ENCODE assay signal across 24 mouse cellular contexts in the genomic region with DNA sequence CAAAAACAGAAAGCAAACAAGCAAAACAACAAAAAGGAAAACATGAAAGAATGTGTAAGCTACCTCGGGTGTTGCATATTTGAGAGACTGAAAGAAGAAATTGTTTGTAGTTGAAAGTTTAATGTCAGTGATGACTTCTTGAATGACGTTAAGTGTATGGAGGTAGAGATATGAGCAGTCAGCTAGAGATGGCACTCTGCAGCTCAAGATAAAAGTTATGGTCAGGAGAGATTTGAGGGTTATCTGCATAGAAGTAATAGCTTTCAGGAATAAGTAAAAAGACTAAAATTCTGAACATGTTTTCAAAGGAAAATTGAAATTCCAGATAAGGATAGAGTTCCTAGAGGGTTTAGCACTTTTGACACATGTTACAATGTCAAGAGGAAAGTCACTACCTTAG.
A peak's percentile ranks its signal among the peaks of the same experiment; 100 is the strongest.
DNase-seq lines count a peak whose midpoint lies in the region; ATAC-seq and TF ChIP-seq lines count a peak whose summit lies in the region.
"Had no signal": no experiment of that assay in that cellular context is flagged by ENCODE, and none has a peak within 500 bp of the region (broad histone marks: within the 10 kb centered on the region; RNA-seq: fewer than 3 reads in every experiment).

No protein-coding gene starts in this region.

- TF ChIP-seq EP300 in liver, embryonic 14.5 days (IDR thresholded peaks at IDR 0.05; ENCODE audit: low read depth): peak; percentile 30; the same call in 1 of the 2 replicates
- peak; percentile 96 for TF ChIP-seq EP300 in MEL (IDR thresholded peaks at IDR 0.05; ENCODE audit: low read depth in 1 of 2, low read length in 2 of 2)

- no peaks in the 10 kb centered on the region for H3K79me2 ChIP-seq in MEL (ENCODE audit: control insufficient read depth, insufficient read depth, low read length, poor library complexity)

- no peaks in the 10 kb centered on the region for H3K4me1 ChIP-seq in liver, embryonic 14.5 days (replicated peaks; ENCODE audit: control insufficient read depth in 2 of 2, insufficient read depth in 2 of 2, low read length in 1 of 2)
- no peaks in the 10 kb centered on the region for H3K4me1 ChIP-seq in liver, embryonic 11.5 days (replicated peaks; ENCODE audit: control insufficient read depth, insufficient read depth, low read length)
- peaks cover 4 to 9% of the 10 kb centered on the region in 2 experiments; a peak in 2 of 4 replicates for H3K4me1 ChIP-seq in MEL (ENCODE audit: control insufficient read depth in 1 of 2, insufficient read depth in 2 of 2, low read length in 2 of 2)
- H3K4me1 ChIP-seq: forebrain, embryonic 12.5 days; forebrain, embryonic 15.5 days; hindbrain, embryonic 12.5 days; hindbrain, embryonic 15.5 days had no signal

- no peak overlapping the region for H3K4me3 ChIP-seq in liver, embryonic 14.5 days (ENCODE audit: insufficient read depth in 1 of 2, low read depth in 2 of 2, low read length in 2 of 2)
- H3K4me3 ChIP-seq in liver, embryonic 11.5 days (ENCODE audit: low read depth, low read length): no peak overlapping the region
- H3K4me3 ChIP-seq in MEL (ENCODE audit: control insufficient read depth in 1 of 2, insufficient read depth in 1 of 2, low read depth in 2 of 2, low read length in 2 of 2): peak overlapping the region in 1 of 2 experiments; percentile 47; a peak in 2 of 4 replicates
- H3K4me3 ChIP-seq: forebrain, embryonic 12.5 days; forebrain, embryonic 15.5 days; gastrocnemius, adult 2 months; hindbrain, embryonic 12.5 days; hindbrain, embryonic 15.5 days had no signal

- H3K36me3 ChIP-seq in liver, embryonic 14.5 days (replicated peaks; ENCODE audit: control insufficient read depth, insufficient read depth, low read depth): no peaks in the 10 kb centered on the region
- no peaks in the 10 kb centered on the region for H3K36me3 ChIP-seq in liver, embryonic 11.5 days (ENCODE audit: control insufficient read depth, insufficient read depth, low read length)
- H3K36me3 ChIP-seq in MEL (ENCODE audit: control insufficient read depth in 1 of 2, insufficient read depth in 2 of 2, low read length in 2 of 2): peaks cover 0 to 12% of the 10 kb centered on the region in 2 experiments; a peak in 2 of 4 replicates
- H3K36me3 ChIP-seq: forebrain, embryonic 12.5 days; forebrain, embryonic 15.5 days; hindbrain, embryonic 12.5 days; hindbrain, embryonic 15.5 days had no signal

- no peaks in the 10 kb centered on the region for H3K27me3 ChIP-seq in liver, embryonic 14.5 days (ENCODE audit: control insufficient read depth, insufficient read depth, low read length)
- no peaks in the 10 kb centered on the region for H3K27me3 ChIP-seq in liver, embryonic 11.5 days (replicated peaks; ENCODE audit: control insufficient read depth, insufficient read depth, low read length)
- no peaks in the 10 kb centered on the region for H3K27me3 ChIP-seq in MEL (ENCODE audit: control insufficient read depth in 1 of 2, insufficient read depth in 2 of 2, low read length in 2 of 2)
- H3K27me3 ChIP-seq: CH12.LX; forebrain, embryonic 12.5 days; forebrain, embryonic 15.5 days; hindbrain, embryonic 12.5 days; hindbrain, embryonic 15.5 days had no signal

- no peak overlapping the region for H3K9ac ChIP-seq in liver, embryonic 14.5 days (replicated peaks)
- H3K9ac ChIP-seq in liver, embryonic 11.5 days (ENCODE audit: low read depth, low read length): no peak overlapping the region
- no peak overlapping the region for H3K9ac ChIP-seq in MEL (ENCODE audit: control insufficient read depth, low read depth, low read length, poor library complexity, severe bottlenecking)
- H3K9ac ChIP-seq: forebrain, embryonic 12.5 days; forebrain, embryonic 15.5 days; hindbrain, embryonic 12.5 days; hindbrain, embryonic 15.5 days had no signal

- no peak for TF ChIP-seq CTCF in liver, embryonic 14.5 days (IDR thresholded peaks at IDR 0.05; ENCODE audit: low read depth)
- no peak for TF ChIP-seq CTCF in MEL (IDR thresholded peaks at IDR 0.05 in 2 of 3, conservative IDR thresholded peaks at IDR 0.05 in 1 of 3; ENCODE audit: control insufficient read depth in 1 of 3, insufficient read depth in 1 of 3, low read depth in 2 of 3, low read length in 3 of 3, poor library complexity in 1 of 3, severe bottlenecking in 1 of 3)

- H3K27ac ChIP-seq in liver, embryonic 14.5 days: no peak overlapping the region
- no peak overlapping the region for H3K27ac ChIP-seq in liver, embryonic 11.5 days (ENCODE audit: low read depth, low read length)
- H3K27ac ChIP-seq in MEL (ENCODE audit: control insufficient read depth, low read depth, low read length): no peak overlapping the region
- H3K27ac ChIP-seq: forebrain, embryonic 12.5 days; forebrain, embryonic 15.5 days; gastrocnemius, adult 2 months; hindbrain, embryonic 12.5 days; hindbrain, embryonic 15.5 days had no signal

- no peaks in the 10 kb centered on the region for H3K9me3 ChIP-seq in liver, embryonic 14.5 days (ENCODE audit: control insufficient read depth, low read length)
- no peaks in the 10 kb centered on the region for H3K9me3 ChIP-seq in liver, embryonic 11.5 days (ENCODE audit: control insufficient read depth, low read length)
- no peaks in the 10 kb centered on the region; the same call in 1 of the 2 replicates for H3K9me3 ChIP-seq in MEL (replicated peaks; ENCODE audit: insufficient read depth, low read length)
- H3K9me3 ChIP-seq: forebrain, embryonic 12.5 days; forebrain, embryonic 15.5 days; hindbrain, embryonic 12.5 days; hindbrain, embryonic 15.5 days had no signal

- 26% methylated on average over 2 of the region's 2 CpGs for WGBS in liver, embryonic 14.5 days (ENCODE audit: insufficient replicate concordance)
- WGBS in liver, embryonic 11.5 days: 62% methylated on average over 2 of the region's 2 CpGs

- TF ChIP-seq POLR2A in MEL (IDR thresholded peaks at IDR 0.05; ENCODE audit: control insufficient read depth in 1 of 2, insufficient read depth in 1 of 2, low read depth in 1 of 2, low read length in 2 of 2, poor library complexity in 1 of 2): no peak

- peak; percentile 41; the same call in 1 of the 2 replicates for ATAC-seq in liver, embryonic 14.5 days (ENCODE audit: insufficient read depth)
- no peak; the same call in 1 of the 2 replicates for ATAC-seq in liver, embryonic 11.5 days (replicated peaks; ENCODE audit: low FRiP score)
- peak; percentile 55 for ATAC-seq in erythroblast, adult 5-6 weeks (replicated peaks; ENCODE audit: low FRiP score, poor library complexity, severe bottlenecking)
- ATAC-seq in megakaryocyte progenitor cell, adult 5-6 weeks (replicated peaks; ENCODE audit: poor library complexity): peak; percentile 72
- ATAC-seq: activated CD4-positive, CD25-positive, alpha-beta regulatory T cell, adult 4 months; forebrain, embryonic 15.5 days had no signal

- DNase-seq in liver, embryonic 14.5 days (ENCODE audit: low read depth in 3 of 3, low spot score in 3 of 3): peak in 2 of 3 experiments; percentile 4 to 5
- DNase-seq in liver, embryonic 11.5 days (ENCODE audit: low spot score): no peak
- DNase-seq in MEL (ENCODE audit: low read depth, low spot score): peak; percentile 60
- DNase-seq in lung, postnatal 25 days (ENCODE audit: low spot score): no peak
- DNase-seq in right cerebral cortex, postnatal 10 days (ENCODE audit: low spot score in 2 of 2): no peak
- DNase-seq in ovary, postnatal 14 days (ENCODE audit: low spot score): no peak
- DNase-seq: adrenal gland, adult 8-10 months; adrenal gland, postnatal 36 days; B cell, adult 2 months; cerebellum, adult 11-12 months; cerebellum, adult 9-10 months; cerebellum, postnatal 14 days; gastrocnemius, adult 2 months; gastrocnemius, postnatal 14 days; heart, adult 11 months had no signal

- TF ChIP-seq RAD21 in MEL (IDR thresholded peaks at IDR 0.05; ENCODE audit: low read depth, low read length): no peak

- no peak overlapping the region for H3K4me2 ChIP-seq in liver, embryonic 14.5 days (ENCODE audit: low read depth)
- no peak overlapping the region for H3K4me2 ChIP-seq in liver, embryonic 11.5 days
- H3K4me2 ChIP-seq: forebrain, embryonic 12.5 days; forebrain, embryonic 15.5 days; heart, embryonic 11.5 days; hindbrain, embryonic 12.5 days; hindbrain, embryonic 15.5 days had no signal

TF ChIP-seq in MEL, 35 proteins besides CTCF, POLR2A, EP300 and RAD21 (continues in another document):
- TF ChIP-seq MYC (IDR thresholded peaks at IDR 0.05; ENCODE audit: low read depth, low read length): no peak
- TF ChIP-seq GATA1 (IDR thresholded peaks at IDR 0.05; ENCODE audit: low read depth, low read length): peak; percentile 97
- TF ChIP-seq GABPA (IDR thresholded peaks at IDR 0.05; ENCODE audit: low read depth, low read length): no peak
- 0 out of 2 replicates have a peak, but pooled peaks have one; percentile 46 for TF ChIP-seq MYB (IDR thresholded peaks at IDR 0.05; ENCODE audit: low read depth, low read length)
- no peak for TF ChIP-seq UBTF (IDR thresholded peaks at IDR 0.05; ENCODE audit: borderline replicate concordance, insufficient read depth, low read depth, low read length)
- no peak for TF ChIP-seq CHD1 (IDR thresholded peaks at IDR 0.05; ENCODE audit: low read depth, low read length)
- TF ChIP-seq RCOR1 (IDR thresholded peaks at IDR 0.05; ENCODE audit: low read depth, low read length): peak; percentile 93
- no peak for TF ChIP-seq MAZ (IDR thresholded peaks at IDR 0.05; ENCODE audit: low read depth, low read length)
- no peak for TF ChIP-seq MEF2A (IDR thresholded peaks at IDR 0.05; ENCODE audit: extremely low read depth, insufficient replicate concordance, low read depth, low read length, poor library complexity, severe bottlenecking)
- TF ChIP-seq KAT2A (conservative IDR thresholded peaks at IDR 0.05; ENCODE audit: low read depth, low read length): 0 out of 2 replicates have a peak, but pooled peaks have one; percentile 18
- TF ChIP-seq ELF1 (IDR thresholded peaks at IDR 0.05; ENCODE audit: low read depth, low read length): no peak
- TF ChIP-seq SIN3A (IDR thresholded peaks at IDR 0.05; ENCODE audit: low read length): peak; percentile 29; the same call in 1 of the 2 replicates
- 0 out of 2 replicates have a peak, but pooled peaks have one; percentile 21 for TF ChIP-seq MAX (IDR thresholded peaks at IDR 0.05; ENCODE audit: low read length)
- no peak for TF ChIP-seq ZC3H11A (IDR thresholded peaks at IDR 0.05; ENCODE audit: low read depth, low read length)
- TF ChIP-seq ZMIZ1 (IDR thresholded peaks at IDR 0.05; ENCODE audit: low read depth, low read length): no peak
- no peak; the same call in 1 of the 2 replicates for TF ChIP-seq JUND (IDR thresholded peaks at IDR 0.05; ENCODE audit: low read depth, low read length)
- no peak for TF ChIP-seq USF2 (IDR thresholded peaks at IDR 0.05; ENCODE audit: borderline replicate concordance in 1 of 2, insufficient read depth in 1 of 2, low read depth in 1 of 2, low read length in 2 of 2)
- TF ChIP-seq SMC3 (IDR thresholded peaks at IDR 0.05; ENCODE audit: low read depth, low read length): 0 out of 2 replicates have a peak, but pooled peaks have one; percentile 0
- peak; percentile 98 for TF ChIP-seq TCF12 (IDR thresholded peaks at IDR 0.05; ENCODE audit: low read depth, low read length)
- TF ChIP-seq NRF1 (IDR thresholded peaks at IDR 0.05; ENCODE audit: insufficient read depth, low read depth, low read length, poor library complexity, severe bottlenecking): no peak

Comparison
In these comparisons a context has a peak if more than half of its experiments do, and no peak if none do; other contexts are left out.
1. DNase-seq: peak in liver, embryonic 14.5 days (2 of 3) and MEL (single experiment); none in liver, embryonic 11.5 days (single experiment), lung, postnatal 25 days (single experiment), right cerebral cortex, postnatal 10 days (0 of 2) and ovary, postnatal 14 days (single experiment).